Mouse (Mus musculus) CD4-positive, CD25-positive, alpha-beta regulatory T cell, adult 4 months (primary cell): Measurements from ENCODE around the gene Tbcd. TPM values are rescaled to one million over a fixed set of nuclear protein-coding genes. Genes with fewer than 3 reads are reported as not detected.
"Not testable (repeated sequence)": the region's sequence is repeated elsewhere in the genome, so short reads cannot be mapped to it uniquely, and the experiment has no call there.

Experiments
- ATAC-seq: one replicate; pipeline ENCODE4 v1.8.0; 2017
- polyA plus RNA-seq, 2 experiments: library from polyadenylated mRNA; unstranded; fragments of 100-300 nt; shearing (Covaris generic); gene quantifications; one replicate each; pipeline ENCODE4 v1.2.1; 2017

Gene Tbcd
- polyA plus RNA-seq, 2 experiments from 2014 or later, result 24.0 to 41.8 TPM

DNA sequence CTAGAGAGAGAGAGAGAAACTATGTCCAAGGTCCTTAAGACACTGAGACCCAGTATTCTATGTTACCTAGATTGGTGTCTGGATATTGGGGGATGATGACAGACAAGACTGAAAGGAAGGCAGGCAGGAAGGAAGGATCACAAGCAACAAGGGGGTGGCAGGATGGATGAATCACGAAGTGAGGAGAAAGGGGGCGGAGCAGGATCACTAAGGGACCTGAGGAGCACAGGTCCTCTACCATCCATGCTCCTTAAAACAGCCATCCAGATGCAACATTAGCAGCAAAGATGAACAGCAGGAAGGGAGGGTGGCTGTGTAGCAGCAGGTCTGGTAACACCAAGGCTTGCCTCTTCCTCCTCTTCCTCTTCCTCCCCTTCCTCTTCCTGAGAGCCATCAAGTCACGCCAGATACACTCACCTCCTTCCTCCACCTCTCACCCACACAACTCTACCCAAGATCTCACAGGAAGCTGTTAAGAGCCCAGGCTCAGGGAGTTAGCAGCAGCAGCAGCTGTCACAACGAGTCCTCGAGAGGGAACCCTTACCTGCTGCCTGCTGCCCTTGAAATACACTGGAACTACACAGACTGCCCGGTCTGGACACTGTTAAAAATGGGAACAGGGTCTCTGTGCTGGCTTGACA, 203.5 kb downstream of the Tbcd start:
- ATAC-seq, result peak; percentile 76

- peak; percentile 38 for ATAC-seq
Observed at GRCm38 (mm10) chr11:121655807-121656511, 204.2 kb downstream of the Tbcd start.

GRCm38 (mm10) chr11:121658151-121658550, 206.4 kb downstream of the Tbcd start:
- no peak for ATAC-seq

GRCm38 (mm10) chr11:121660604-121661003, 208.9 kb downstream of the Tbcd start:
- ATAC-seq, result not testable (repeated sequence)

GRCm38 (mm10) chr11:121661116-121661515, 209.4 kb downstream of the Tbcd start:
- no peak for ATAC-seq

Other genes starting within 250 kb of the Tbcd start
- gene Hexdc, start 247.5 kb upstream of the Tbcd start, polyA plus RNA-seq, result 1 to 10 TPM; 2.3 to 3.1 TPM
- 1 to 10 TPM; 7.8 to 8.8 TPM for gene Ogfod3, start 247.2 kb upstream of the Tbcd start, polyA plus RNA-seq
- 100 to 1,000 TPM; 103 to 150 TPM for gene Cybc1, start 222.6 kb upstream of the Tbcd start, polyA plus RNA-seq
- gene Narf, start 214.7 kb upstream of the Tbcd start, polyA plus RNA-seq, result 10 to 100 TPM; 30.1 to 41.9 TPM
- 1 to 10 TPM; 4.1 to 6.1 TPM for gene Foxk2, start 192.0 kb upstream of the Tbcd start, polyA plus RNA-seq
- gene Wdr45b, start 97.5 kb upstream of the Tbcd start, polyA plus RNA-seq, result 10 to 100 TPM; 27.2 to 29.0 TPM
- not detected for gene Rab40b, start 63.7 kb upstream of the Tbcd start, polyA plus RNA-seq
- 1 to 10 TPM; 1.8 to 2.6 TPM for gene Fn3krp, start 30.5 kb upstream of the Tbcd start, polyA plus RNA-seq
- not detected for gene Fn3k, start 17.0 kb upstream of the Tbcd start, polyA plus RNA-seq
- gene Zfp750, start 67.4 kb downstream of the Tbcd start, polyA plus RNA-seq, result 1 to 10 TPM in 1 of 2 experiments, under 1 TPM in 1; 0.65 to 1.6 TPM
- 10 to 100 TPM; 11.3 to 18.8 TPM for gene B3gntl1, start 221.2 kb downstream of the Tbcd start, polyA plus RNA-seq
- under 1 TPM; 0.23 to 0.80 TPM for gene Metrnl, start 249.6 kb downstream of the Tbcd start, polyA plus RNA-seq